Mouse (Mus musculus): ENCODE results near the gene Wfdc2.

The Wfdc2 gene

DNA sequence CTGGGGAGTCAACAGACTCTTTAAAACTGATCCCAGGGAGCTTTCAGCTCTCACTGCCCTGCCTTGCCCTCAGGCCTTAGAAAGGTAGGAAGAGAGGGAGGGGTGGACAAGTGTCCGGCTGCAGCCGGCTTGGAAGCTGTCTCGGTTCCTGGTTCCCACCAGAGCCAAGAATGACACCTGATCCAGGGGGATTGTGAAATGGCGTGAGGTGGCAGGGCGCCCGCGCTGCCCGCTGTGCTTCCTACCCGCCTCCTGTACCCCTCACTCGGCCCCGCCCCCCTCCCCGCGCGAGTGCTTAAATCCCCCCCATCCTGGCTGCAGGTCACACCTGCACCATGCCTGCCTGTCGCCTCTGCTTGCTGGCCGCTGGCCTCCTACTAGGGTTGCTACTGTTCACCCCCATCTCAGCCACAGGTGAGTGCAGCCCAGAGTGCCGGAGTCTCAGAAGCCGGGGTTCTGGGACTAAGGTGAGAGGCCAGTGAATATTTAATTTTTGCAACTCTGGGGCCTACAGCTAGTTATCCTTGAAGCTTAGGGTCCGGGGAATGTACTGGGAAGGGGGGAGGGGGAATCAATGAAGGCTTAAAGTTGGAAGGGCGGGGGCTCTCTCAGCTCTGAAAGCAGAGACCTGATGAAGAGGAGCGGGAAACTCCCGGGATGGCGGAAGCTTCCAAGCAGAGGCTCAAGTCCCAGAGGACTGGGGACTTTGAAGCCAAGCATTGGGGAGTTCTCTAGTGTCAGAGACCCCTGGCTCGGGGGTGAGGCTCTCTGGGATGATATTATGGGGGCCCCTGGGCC is at the start of gene Wfdc2:
TSS of gene Wfdc2 (plus strand) at position 23 of the 798 bp plus-strand sequence.
- in situ Hi-C loops (cut with MseI, MboI) = no loop called here

DNA sequence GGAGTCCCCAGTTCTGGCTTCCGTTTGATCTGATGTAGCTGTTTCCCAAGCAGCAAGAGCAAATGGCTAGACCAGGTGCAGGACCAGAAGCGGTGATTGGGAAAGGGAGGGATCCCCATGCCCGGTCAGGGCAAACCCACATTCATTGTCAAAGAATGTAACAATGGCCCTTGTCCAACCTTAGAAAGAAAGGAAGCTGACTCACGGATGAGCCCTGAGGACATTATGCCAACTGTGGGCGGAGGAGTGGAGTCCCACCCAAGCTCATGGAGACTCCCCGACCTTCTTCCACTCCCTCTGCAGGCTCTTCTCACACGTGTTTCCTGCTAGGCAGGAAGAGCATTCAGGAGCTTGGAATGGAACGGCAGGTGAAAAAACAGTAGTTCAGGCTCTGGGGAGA is 48.8 kb upstream of the Wfdc2 start:
- in situ Hi-C loops (cut with MseI, MboI) = loop anchor here in 1 of 2 experiments (10.0 kb wide), 1 partner anchor 99 kb away; no protein-coding TSS in a partner anchor

DNA sequence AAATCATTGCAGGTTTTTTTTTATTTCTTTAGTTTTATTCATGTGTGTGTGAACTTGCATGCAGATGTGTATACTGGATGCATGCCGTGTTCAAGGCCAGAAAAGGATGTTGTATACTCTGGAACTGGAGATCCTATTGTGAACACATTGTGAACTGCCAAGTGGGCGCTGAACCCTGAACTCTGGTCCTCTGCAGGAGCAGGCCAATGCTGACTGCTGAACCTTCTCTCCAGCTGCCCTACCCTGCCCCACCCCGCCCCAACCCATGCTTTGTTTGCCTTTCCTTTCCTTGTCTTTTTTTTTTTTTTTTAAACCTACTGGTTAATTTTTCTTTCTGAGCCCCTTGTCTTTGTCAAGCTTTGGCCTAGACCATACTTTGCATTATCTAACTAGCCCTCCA is 47.3 kb upstream of the Wfdc2 start:
- in situ Hi-C loops (cut with MseI, MboI) = loop anchor here in 1 of 2 experiments (10.0 kb wide), 1 partner anchor 100 kb away; no protein-coding TSS in a partner anchor

DNA sequence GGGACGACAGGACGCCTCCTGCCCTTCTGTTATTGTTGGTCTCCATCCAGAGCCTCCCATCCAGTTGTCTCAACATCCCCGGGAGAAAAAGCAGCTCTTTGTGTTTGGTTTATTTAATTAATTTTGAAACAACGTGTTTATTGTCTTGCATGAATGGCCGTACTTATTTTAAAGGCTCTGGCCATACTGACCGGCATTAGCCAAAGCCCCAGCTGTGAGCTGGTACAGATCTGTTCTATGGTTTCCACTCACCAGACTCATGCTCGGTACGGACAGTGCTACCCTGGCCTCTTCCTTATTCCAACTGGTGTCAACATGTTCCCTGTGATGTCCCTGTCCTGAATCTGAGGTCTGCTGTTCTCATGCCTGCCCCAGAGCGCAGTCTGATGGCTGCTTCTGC is 46.3 kb upstream of the Wfdc2 start:
- in situ Hi-C loops (cut with MseI, MboI) = loop anchor here in 1 of 2 experiments (10.0 kb wide), 1 partner anchor 101 kb away; no protein-coding TSS in a partner anchor

DNA sequence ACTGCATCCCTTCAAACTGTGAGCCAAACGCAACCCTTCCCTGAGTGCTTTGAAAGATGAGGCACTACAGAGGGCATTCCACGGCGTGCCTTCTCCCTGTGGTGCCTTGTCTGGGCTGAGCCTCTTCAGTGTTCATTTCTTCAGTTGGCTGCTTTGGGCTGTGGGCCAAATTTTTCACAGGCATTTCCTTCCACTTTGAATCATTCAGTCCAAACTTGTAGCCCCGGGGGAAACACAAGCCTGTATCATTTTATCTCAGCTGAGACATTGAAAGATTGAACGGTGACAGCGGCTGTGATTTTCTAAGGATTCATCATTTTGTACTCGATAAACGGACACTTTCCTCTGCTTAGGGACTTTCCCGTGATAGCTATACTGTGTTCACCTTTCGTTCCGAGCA is 45.6 kb upstream of the Wfdc2 start:
- in situ Hi-C loops (cut with MseI, MboI) = loop anchor here in 1 of 2 experiments (10.0 kb wide), 1 partner anchor 102 kb away; no protein-coding TSS in a partner anchor

DNA sequence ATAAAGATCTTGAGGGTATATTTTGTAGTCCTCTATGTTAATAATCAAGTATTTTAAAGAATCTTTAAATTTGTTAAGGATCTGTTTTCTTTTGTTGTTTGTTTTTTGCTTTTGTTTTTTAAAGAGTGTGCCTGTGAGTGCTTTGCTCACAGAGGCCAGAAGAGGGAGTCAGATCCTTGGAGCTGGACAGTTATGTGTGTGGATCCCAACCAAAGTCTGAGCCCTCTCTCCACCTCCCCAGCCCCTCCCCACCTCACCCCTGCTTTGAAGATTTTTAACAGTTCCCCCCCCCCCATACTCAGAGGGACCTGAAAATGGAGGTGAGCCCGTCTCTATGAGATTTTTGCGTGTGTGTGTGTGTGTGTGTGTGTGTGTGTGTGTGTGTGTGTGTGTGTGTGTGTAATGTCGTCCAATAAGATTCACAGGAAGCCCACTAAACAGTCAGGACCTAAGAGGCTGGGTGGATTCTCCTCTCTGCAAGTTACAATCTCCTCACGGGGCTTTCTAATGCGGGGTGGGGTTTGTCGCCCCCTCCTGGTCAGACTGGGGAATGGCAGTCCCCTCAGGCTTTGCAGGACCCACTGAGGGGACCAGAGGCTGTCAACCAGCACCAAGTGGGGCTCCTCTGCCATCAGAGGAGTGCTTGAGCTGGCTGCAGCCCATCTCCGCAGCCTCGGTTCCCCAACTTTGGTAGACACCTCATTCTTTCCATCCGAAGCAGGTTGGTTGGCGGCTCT is 44.6 kb upstream of the Wfdc2 start:
- in situ Hi-C loops (cut with MseI, MboI) = loop anchor here in 1 of 2 experiments (10.0 kb wide), 1 partner anchor 103 kb away; no protein-coding TSS in a partner anchor

DNA sequence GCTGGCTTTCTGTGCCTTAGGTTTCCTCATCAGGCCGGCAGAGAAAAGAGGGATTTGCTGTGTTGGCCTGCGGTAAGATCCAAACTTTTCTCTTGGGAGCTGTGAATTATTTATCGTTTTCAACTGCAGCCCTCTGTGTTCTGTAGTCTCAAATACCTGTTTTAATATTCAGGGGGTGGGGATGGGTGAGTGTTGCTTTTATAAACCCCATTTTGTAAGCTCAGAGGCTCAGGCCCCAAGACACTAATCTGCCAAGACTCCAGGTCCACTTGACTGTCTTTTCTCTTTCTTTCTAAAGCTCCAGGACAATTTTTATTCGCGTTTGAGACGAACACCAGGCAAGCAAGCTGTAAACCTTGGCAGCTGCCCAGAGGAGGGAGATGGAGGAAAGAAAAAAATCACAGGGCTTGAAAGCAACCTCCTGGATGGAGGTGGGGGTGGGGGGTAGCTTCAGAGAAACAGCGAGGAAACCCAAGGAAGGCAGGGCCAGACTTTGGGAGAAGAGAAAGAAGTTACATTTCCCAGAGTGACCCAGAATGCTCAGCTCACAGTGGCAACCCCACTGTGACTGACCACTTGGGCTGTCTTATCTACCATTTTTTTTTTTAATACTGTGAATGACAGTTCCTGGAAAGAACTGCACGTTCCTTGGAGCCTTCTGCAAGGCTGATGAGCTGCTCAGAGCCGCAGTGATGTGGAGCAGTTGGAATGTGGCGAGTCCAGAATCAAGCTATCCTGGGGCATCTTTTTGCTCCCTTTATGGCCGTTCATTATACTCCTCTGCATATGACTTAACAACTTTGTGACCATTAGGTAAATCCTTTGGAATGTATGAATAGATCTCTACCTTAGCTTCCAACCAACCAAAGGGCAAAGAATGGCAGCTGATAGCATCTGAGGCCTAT is 43.7 kb upstream of the Wfdc2 start:
- in situ Hi-C loops (cut with MseI, MboI) = loop anchor here in 1 of 2 experiments (10.0 kb wide), 1 partner anchor 104 kb away; no protein-coding TSS in a partner anchor

DNA sequence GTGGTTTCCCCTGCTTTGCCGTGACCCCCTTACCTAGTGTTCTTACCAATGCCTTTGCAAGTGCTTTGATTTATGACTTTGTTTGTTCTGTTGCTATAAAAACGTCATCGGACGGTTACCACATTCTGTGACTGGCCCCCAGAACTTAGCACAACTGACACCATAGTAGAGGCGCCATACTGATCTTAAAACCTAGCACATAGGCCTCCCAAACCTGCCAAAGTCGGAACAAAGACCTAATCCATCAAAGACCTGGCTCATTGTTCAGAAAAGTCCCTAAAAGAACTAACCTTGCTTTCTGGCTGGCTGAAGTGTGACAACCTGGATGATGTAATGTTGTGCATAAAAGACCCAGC is 43.1 kb upstream of the Wfdc2 start:
- in situ Hi-C loops (cut with MseI, MboI) = loop anchor here in 1 of 2 experiments (10.0 kb wide), 1 partner anchor 104 kb away; no protein-coding TSS in a partner anchor

DNA sequence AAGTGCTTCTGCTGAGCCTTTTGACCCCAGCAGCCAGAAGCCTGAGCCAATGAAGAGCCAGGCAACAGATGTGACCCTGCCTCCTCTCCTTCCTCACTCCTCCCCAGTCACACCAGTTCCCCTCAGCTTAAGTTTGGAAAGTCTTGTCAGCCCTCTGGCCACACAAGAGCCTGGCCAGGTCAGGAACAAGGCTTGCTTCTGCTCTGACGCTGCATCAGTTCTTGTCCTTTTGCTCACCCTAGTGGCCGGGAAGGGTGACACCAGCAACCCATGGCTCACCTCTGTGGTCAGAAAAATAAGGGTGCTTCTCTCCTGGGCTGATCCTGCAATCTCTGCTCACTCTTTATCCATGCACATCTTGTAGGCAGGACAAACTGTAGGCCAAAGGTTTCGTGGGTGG is 41.4 kb upstream of the Wfdc2 start:
- in situ Hi-C loops (cut with MseI, MboI) = no loop called here

DNA sequence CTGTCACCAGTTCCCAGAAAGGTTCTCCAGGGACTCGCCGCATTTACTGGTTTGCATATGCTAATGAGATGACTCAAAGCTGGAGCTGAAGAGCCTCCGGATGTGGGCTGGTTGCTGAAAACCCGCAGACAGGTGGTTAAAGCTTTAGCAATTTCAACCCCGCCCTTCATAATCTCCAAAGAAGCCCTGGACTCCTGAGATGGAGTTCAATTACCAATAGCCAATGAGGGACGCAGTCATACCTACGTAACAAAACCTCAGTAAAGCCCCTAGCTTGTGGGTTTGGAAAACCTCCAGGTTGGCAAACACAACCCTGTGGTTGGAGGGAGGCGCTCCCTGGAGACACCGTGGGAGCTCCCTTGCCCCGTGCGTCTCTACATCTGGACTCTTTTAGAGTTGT is 40.4 kb upstream of the Wfdc2 start:
- in situ Hi-C loops (cut with MseI, MboI) = no loop called here

DNA sequence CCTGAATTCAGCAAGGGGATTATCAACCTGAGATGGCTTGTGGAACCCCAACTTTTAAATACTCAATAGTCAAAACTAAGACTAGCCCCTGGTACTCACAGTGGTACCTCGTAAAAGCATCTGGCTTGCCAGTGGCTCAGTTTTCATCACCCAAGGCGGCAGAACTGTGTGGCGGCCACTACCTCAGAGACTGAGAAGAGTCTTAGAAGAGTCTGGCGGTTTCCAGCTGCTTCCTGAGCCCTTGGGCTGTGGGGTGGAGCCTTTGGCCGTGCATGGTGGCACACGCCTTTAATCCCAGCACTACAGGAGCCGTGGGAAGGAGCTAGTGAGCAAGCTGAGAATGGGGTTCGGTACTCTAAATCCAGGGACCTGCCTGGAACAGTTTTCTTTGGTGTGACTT is 39.9 kb upstream of the Wfdc2 start:
- in situ Hi-C loops (cut with MseI, MboI) = no loop called here

DNA sequence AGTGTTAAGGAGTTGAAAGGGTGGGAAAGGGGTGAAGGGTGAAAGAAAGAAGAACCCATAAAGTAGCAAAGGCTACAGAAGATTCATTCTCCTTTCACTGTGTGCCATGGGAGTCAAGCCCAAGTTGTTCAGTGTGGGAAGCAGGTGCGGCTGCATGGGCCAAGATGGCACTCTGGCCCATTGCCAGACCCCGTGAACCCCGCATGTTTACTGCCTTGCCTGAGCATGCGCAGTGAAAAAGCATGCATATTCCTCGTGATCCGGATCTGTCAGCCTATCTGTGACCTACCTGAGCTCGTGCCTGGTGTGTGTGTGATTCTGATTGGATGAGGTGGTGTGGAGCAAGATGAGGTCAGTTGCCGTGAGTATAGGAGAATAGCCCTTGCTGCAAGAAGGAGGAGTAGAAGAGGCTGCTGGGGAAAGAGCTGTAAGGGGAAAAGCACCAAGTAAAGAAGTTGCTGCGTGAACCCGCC is 38.9 kb upstream of the Wfdc2 start:
- in situ Hi-C loops (cut with MseI, MboI) = no loop called here

DNA sequence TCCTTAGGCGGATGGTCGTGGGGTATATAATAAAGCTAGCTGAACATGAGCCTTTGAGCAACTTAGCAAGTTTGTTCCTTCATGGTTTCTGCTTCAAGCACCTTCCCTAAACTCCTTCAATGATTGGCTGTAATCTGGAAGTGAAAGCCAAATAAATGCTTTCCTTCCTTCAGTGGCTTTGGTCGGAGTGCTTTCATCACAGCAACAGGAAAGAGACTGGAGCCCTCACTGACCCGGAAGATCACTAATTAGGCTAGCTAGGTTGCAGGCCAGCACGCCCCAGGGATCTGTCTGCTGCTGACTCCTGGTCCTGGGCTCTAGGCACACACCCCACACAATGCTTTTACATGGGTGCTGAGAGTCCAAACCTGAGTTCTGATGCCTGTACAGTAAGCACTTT is 33.7 kb upstream of the Wfdc2 start:
- in situ Hi-C loops (cut with MseI, MboI) = no loop called here

DNA sequence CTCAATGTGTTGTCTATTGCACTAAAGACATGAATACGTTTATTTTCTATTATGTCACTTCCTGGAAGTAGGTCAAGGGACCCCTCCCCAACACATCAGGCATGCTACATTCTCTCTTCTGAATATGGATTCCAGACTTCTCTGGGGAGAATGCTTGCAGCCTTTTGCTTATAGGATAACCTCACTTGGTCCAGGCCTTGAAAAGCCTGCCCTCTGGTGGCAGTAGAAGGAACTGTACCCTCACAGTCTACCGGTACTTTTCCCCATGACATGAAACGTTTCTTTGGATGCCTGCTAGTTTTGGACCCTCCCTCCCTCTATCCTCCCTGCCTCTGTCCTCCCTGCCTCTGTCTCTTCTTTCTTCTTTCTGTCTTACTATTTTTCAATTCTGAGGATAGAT is 31.0 kb upstream of the Wfdc2 start:
- in situ Hi-C loops (cut with MseI, MboI) = no loop called here

DNA sequence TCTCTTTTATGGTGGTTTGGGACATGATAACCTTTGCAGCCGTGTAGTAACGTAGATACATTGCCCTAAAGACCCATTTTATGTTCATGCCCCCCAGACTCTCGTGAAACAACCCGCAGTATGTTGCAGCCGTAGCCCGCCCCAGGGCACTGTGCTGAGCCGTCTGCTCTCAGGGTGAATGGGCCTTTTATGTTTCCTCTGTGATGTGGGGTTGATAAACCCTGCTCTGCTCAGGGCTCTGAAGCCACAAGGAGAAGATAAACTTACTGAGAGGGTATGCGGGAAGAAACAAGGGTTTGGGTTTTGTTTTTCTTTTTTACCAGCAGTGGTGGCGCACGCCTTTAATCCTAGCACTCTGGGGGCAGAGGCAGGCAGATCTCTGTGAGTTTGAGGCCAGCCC is 27.9 kb upstream of the Wfdc2 start:
- in situ Hi-C loops (cut with MseI, MboI) = no loop called here

DNA sequence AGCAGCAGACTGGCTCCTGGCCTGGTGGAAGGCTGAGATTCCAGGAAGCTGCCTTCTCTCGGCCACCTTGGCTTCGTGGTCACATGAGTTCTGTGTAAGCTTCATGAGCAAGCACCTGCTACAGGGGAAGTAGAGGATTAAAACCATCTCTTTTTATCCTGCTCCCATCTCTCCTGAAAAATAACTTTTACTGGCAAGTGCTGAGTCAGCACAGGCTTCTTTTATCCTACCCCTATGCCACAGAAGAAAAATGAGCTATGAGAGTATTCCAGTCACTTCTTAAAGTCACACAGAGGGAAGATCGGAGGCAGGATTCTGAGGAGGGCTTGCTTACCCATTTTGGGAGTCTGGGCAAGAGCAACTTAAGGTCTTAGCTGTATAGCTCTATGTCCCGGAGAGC is 25.2 kb upstream of the Wfdc2 start:
- in situ Hi-C loops (cut with MseI, MboI) = no loop called here

DNA sequence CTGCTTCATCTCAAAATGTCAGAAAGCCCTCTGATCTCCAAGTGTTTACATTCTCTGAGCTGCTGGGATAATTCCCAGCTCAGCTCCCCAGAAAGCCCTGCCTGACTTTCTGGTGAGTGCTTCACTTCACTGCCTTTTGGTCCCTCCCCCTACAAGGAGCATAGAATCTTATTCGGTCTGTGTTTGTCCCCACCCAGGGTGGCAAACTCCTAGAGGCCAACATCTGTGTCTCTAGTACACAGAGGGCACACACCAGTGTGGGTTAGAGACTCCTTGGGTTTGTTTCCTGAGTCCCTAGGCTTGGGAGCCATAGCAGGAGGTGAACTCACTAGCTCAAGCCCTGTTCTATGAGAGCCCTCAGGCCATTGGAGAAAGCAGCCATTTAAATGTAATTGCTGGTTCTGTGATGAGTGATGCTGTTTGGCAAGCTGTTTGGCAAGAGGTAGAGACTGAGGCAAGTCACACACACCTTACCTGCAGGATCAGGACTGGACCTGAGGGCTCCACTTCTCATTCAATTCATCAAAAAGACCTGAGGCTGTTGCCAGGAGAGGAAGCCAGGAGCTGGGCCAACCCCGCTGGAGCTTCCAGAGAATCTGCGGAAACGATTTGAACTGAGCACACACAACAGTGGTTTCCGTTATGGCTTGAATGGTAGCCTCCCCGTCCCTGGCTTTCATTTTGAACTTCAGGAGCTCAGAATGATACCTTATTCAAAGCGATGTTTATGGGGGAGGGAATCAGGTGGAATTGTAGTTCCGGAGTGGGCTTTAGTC is 21.4 kb upstream of the Wfdc2 start:
- in situ Hi-C loops (cut with MseI, MboI) = no loop called here

DNA sequence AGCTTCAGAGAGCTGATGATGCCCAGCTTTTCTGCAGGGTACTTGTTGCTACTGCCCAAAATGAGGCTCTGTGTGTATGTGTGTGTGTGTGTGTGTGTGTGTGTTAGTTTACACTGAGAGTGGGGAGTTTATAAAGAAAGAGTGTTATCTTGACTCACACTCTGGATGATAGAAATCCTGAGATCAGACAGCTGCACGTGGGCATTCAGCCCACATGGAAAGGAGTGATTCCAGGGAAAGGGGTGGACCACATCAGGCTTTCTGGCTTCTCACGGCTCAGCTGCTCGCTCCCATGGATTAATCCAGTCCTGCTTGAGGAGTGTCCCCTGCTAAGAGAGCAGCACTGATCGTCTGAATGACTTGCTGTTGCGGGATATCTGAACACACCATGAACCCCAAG is 20.1 kb upstream of the Wfdc2 start:
- in situ Hi-C loops (cut with MseI, MboI) = no loop called here

DNA sequence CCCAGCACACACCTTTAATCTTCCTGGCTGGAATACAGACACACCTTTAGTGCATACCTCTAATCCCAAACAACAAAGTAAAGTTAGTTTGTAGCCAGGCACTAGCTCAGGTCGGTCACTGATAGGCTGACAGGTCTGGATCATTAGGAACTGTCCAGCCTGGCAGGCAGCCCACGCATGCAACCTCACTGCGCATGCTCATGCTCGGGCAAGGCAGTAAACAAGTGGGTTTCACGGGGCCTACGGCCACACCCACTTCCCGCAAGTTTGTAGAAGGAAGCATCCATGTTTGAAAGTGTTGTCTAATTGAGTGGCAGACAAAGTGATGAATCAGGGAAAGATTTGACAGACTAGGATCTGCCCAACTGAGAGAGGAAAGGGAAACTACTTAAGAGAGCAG is 19.6 kb upstream of the Wfdc2 start:
- in situ Hi-C loops (cut with MseI, MboI) = no loop called here

DNA sequence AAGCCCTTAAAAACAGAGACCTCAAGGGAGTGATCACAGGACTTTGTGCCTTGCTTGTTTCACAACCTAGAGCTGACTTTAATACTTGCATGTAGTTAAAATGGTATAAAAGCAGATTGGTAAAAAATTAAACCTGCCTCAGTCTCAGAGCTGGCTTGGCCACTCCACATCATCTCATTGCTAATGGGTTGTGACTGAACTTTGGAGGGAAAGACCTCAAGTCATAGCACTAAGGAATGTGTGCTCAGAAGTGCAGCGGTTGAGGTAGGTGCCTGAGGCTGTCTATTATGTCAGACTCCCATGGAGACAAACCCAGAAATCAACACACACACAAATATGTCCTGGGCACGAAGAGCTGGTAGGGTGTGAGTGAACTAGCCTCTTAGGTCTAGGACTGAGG is 18.5 kb upstream of the Wfdc2 start:
- in situ Hi-C loops (cut with MseI, MboI) = no loop called here

All from mouse trophoblast stem cell (cell line).